ENCODE assay signal across 8 mouse cellular contexts in the genomic region with DNA sequence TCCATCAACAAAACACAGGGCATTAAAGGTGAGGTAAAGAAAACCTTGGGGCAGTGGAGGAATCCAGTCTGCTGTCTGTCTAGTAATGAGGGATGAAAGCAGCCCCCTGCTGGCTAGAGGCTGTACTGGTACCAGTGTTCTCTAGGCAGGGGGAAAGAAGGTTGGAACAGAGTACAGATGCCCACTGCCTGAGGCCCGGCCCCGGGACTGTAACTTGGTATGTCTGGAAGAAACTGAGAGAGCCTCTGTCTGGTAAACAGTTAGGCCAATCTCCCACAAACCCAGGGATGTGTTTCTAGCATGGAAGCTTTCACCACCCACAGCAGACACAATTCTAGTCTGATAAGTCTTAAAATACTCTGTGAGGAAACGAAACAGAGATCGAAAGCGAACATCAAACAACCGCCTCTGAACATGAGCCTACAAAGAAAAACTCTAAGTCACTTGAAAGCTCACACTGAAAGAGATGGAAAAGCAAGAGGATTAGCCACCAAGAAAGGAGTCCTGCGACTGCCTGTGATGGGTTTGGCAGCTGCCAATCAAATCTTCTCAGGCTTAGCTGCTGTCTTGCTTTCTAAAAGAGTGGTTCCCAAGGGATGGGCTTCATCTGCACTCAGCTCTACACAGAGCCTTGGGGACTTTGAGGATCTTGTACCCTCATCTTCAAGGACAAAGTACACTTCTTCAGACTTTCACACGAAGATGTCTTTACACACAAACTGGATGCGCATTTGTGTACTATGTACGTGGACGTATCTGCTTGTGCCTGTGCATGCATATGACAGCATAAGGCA.
DNase-seq lines count a peak whose midpoint lies in the region; ATAC-seq and TF ChIP-seq lines count a peak whose summit lies in the region.

No protein-coding gene starts in this region.

- ATAC-seq in Patski = no peak
- peak; percentile 75 for ATAC-seq in forebrain, embryonic 16.5 days
- ATAC-seq in intestine, embryonic 14.5 days (replicated peaks; ENCODE audit: low FRiP score, low TSS enrichment, low read depth) = 0 out of 2 replicates have a peak, but pooled peaks have one; percentile 55
- peak; percentile 49; the same call in 1 of the 2 replicates for ATAC-seq in stomach, postnatal 0 days (ENCODE audit: low FRiP score, low TSS enrichment)

- no peak overlapping the region for H3K4me2 ChIP-seq in forebrain, embryonic 16.5 days (ENCODE audit: low read length)
- H3K4me2 ChIP-seq in intestine, embryonic 14.5 days (ENCODE audit: low read length) = no peak overlapping the region
- H3K4me2 ChIP-seq in stomach, postnatal 0 days (replicated peaks; ENCODE audit: low read depth) = no peak overlapping the region

- in situ Hi-C loops in Patski (cut with MboI; ENCODE audit: low pct_unique_long_range_greater_than_20kb) = no loop called here

- DNase-seq in left cerebral cortex, adult 18-20 months (ENCODE audit: low spot score in 2 of 2) = peak; percentile 34 to 53
- no peak for DNase-seq in left cerebral cortex, adult 11 months (ENCODE audit: low spot score)
- DNase-seq in Patski (ENCODE audit: low read depth, low spot score) = no peak
- DNase-seq in intestine, embryonic 14.5 days (ENCODE audit: low spot score) = peak; percentile 66
- peak; percentile 63 for DNase-seq in lung, postnatal 10 days
- DNase-seq in stomach, postnatal 0 days (ENCODE audit: low spot score) = peak; percentile 22
- no peak for DNase-seq in gastrocnemius, postnatal 25 days

- TF ChIP-seq CTCF in Patski (IDR thresholded peaks at IDR 0.05) = peak; percentile 54
- TF ChIP-seq CTCF in stomach, postnatal 0 days (IDR thresholded peaks at IDR 0.05; ENCODE audit: low read depth) = peak; percentile 76

- 0 out of 2 replicates have a peak, but pooled peaks cover 6% of the 10 kb centered on the region for H3K36me3 ChIP-seq in forebrain, embryonic 16.5 days (ENCODE audit: control insufficient read depth, insufficient read depth)
- H3K36me3 ChIP-seq in intestine, embryonic 14.5 days (ENCODE audit: control insufficient read depth, insufficient read depth, low read length) = no peaks in the 10 kb centered on the region
- no peaks in the 10 kb centered on the region for H3K36me3 ChIP-seq in stomach, postnatal 0 days (ENCODE audit: control insufficient read depth, insufficient read depth, low read length)

- H3K9me3 ChIP-seq in forebrain, embryonic 16.5 days (ENCODE audit: control insufficient read depth, low read length) = no peaks in the 10 kb centered on the region; the same call in 1 of the 2 replicates
- H3K9me3 ChIP-seq in intestine, embryonic 14.5 days (ENCODE audit: control insufficient read depth, low read length) = no peaks in the 10 kb centered on the region
- no peaks in the 10 kb centered on the region for H3K9me3 ChIP-seq in stomach, postnatal 0 days (ENCODE audit: control insufficient read depth, low read length)

- H3K27ac ChIP-seq in forebrain, embryonic 16.5 days (ENCODE audit: low read length) = no peak overlapping the region
- H3K27ac ChIP-seq in intestine, embryonic 14.5 days (ENCODE audit: low read depth) = peak overlapping the region; percentile 30; the same call in 1 of the 2 replicates
- no peak overlapping the region for H3K27ac ChIP-seq in stomach, postnatal 0 days (replicated peaks)

- no peak for TF ChIP-seq EP300 in stomach, postnatal 0 days (optimal IDR thresholded peaks at IDR 0.05)

- WGBS in forebrain, embryonic 16.5 days = 60% methylated on average over 11 of the region's 11 CpGs
- 73% methylated on average over 11 of the region's 11 CpGs for WGBS in intestine, embryonic 14.5 days
- WGBS in stomach, postnatal 0 days = 67% methylated on average over 11 of the region's 11 CpGs

- CTCF ChIA-PET in Patski (lab: Charles Lee) = interaction anchor here (0.8 to 0.9 kb wide), 3 partner anchors 9 to 16 kb away, joined by 3 read pairs; no protein-coding TSS in a partner anchor

- peaks cover 16% of the 10 kb centered on the region; the same call in 1 of the 2 replicates for H3K4me1 ChIP-seq in forebrain, embryonic 16.5 days (replicated peaks; ENCODE audit: control insufficient read depth, insufficient read depth, low read length)
- H3K4me1 ChIP-seq in intestine, embryonic 14.5 days (replicated peaks; ENCODE audit: control insufficient read depth, insufficient read depth, low read length) = peaks cover 13% of the 10 kb centered on the region
- H3K4me1 ChIP-seq in stomach, postnatal 0 days (replicated peaks; ENCODE audit: control insufficient read depth, insufficient read depth) = no peaks in the 10 kb centered on the region

- H3K4me3 ChIP-seq in forebrain, embryonic 16.5 days (replicated peaks; ENCODE audit: low read length) = no peak overlapping the region
- no peak overlapping the region for H3K4me3 ChIP-seq in intestine, embryonic 14.5 days (ENCODE audit: low read depth, low read length)
- H3K4me3 ChIP-seq in stomach, postnatal 0 days (ENCODE audit: low read depth, low read length) = no peak overlapping the region

- POLR2A ChIA-PET in Patski (lab: Charles Lee) = no interaction called here

- peaks cover 10% of the 10 kb centered on the region for H3K27me3 ChIP-seq in Patski
- H3K27me3 ChIP-seq in forebrain, embryonic 16.5 days (replicated peaks; ENCODE audit: control insufficient read depth, insufficient read depth, low read length) = no peaks in the 10 kb centered on the region
- no peaks in the 10 kb centered on the region for H3K27me3 ChIP-seq in intestine, embryonic 14.5 days (replicated peaks; ENCODE audit: control insufficient read depth, insufficient read depth, low read length)
- H3K27me3 ChIP-seq in stomach, postnatal 0 days (ENCODE audit: control insufficient read depth, insufficient read depth, low read length) = no peaks in the 10 kb centered on the region

- H3K9ac ChIP-seq in forebrain, embryonic 16.5 days (replicated peaks; ENCODE audit: low read depth, low read length) = no peak overlapping the region
- no peak overlapping the region for H3K9ac ChIP-seq in intestine, embryonic 14.5 days (ENCODE audit: low read length)
- no peak overlapping the region for H3K9ac ChIP-seq in stomach, postnatal 0 days (ENCODE audit: low read length)

Comparison
In these comparisons a context has a peak if more than half of its experiments do, and no peak if none do; other contexts are left out.
1. DNase-seq: peak in left cerebral cortex, adult 18-20 months (2 of 2), intestine, embryonic 14.5 days (single experiment), lung, postnatal 10 days (single experiment) and stomach, postnatal 0 days (single experiment); none in left cerebral cortex, adult 11 months (single experiment), Patski (single experiment) and gastrocnemius, postnatal 25 days (single experiment).